Mouse (Mus musculus) mouse trophoblast stem cell (cell line): Measurements from ENCODE around the gene Larp4.

Source experiments
- in situ Hi-C, 2 experiments: fragments of 300-500 bp; cut with MseI, MboI; formaldehyde crosslinking; loops; 2 replicates in 1 of 2; 3 replicates in 1 of 2; pipeline ENCODE4 v1.15.1; 2025

The Larp4 gene

GRCm38 (mm10) chr15:100004677-100005273 is 34.9 kb downstream of the Larp4 start:
- in situ Hi-C loops = no loop called here

DNA sequence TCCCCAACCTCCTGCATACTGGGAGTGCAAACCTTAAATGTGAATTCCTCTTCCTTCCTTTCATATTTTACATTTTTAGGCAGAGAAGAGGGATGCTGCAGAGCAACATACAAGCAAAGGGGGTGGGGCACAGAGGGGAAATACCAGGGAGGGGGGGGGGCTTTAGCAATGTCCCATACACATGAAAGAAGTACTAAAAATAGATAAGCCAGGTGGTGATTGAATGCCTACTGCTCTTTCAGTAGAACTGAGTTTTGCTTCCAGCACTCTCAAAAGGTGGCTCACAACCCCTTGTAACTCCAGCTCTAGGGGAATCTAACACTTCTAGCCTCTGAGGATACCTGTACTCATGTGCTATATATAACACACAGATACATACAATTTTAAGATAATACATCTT is 36.3 kb downstream of the Larp4 start:
- in situ Hi-C loops = no loop called here

GRCm38 (mm10) chr15:100018280-100018899 is 48.5 kb downstream of the Larp4 start:
- in situ Hi-C loops = no loop called here

GRCm38 (mm10) chr15:100021175-100021574 is 51.3 kb downstream of the Larp4 start:
- in situ Hi-C loops = no loop called here

DNA sequence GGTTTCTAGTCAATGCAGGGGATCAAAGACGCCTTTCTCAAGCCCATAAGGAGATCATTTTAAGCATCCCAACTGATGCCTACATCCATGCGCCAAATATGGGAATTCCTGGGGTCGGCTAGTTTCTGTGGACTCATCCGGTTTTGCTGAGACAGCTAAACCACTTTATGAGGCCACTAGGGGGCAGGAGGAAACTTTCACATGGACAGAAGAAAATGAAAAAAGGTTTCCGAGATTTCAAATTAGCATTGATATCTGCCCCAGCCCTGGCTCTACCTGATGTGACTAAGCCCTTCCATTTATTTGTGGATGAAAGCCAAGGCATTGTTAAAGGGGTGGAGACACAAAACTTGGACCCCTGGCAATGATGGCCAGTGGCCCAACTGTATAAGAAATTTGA is 53.1 kb downstream of the Larp4 start:
- in situ Hi-C loops = no loop called here

GRCm38 (mm10) chr15:100025076-100025834 is 55.4 kb downstream of the Larp4 start:
- in situ Hi-C loops = no loop called here

GRCm38 (mm10) chr15:100028133-100028532 is 58.3 kb downstream of the Larp4 start:
- in situ Hi-C loops = no loop called here

DNA sequence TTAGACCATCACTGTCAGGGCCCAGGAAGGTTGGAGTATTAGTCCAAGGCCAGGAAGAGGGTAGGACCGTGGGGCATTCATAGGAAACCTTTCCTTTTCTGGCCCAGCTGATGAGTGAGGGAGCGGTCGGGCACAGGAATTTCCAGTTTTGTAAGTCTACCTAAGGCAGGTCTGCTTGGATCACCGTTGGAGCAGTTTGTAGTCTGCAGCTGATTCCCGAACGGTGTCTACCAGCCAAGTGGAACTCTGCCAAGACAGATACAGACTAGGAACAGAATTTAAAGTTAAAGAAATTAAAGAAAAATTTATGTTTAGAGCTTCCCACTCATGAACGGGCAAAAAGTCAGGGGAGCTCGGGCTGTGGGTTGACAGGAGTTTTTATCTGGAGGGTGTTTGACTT is 59.6 kb downstream of the Larp4 start:
- in situ Hi-C loops = no loop called here

DNA sequence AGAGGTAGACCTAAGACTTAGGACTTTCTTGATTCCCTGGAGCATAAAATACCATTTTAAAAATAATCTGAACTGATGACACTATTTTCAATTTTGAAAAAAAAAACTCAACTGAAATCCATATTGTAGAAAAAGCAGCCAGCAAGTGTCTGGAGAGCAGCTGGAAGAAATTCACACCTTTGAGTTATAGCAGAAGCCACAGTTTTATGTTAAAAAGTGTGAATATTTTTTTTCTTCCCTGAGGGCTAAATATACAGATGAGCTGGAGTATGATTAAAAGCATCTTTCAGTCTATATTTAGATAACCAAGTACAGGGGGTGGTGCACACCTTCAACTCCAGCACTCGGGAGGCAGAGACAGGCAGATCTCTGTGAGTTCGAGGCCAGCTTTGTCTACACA is 60.0 kb downstream of the Larp4 start:
- in situ Hi-C loops = no loop called here

- in situ Hi-C loops = no loop called here
These were observed 62.7 kb downstream of the Larp4 start for GRCm38 (mm10) chr15:100032546-100032945.

GRCm38 (mm10) chr15:100038470-100038971 is 68.7 kb downstream of the Larp4 start, which contains the start of gene Dip2b:
Dip2b (plus strand) TSS chr15:100038664.
- in situ Hi-C loops = loop anchor here in 1 of 2 experiments (5.0 kb wide), 1 partner anchor 89 kb away; no protein-coding TSS in a partner anchor

DNA sequence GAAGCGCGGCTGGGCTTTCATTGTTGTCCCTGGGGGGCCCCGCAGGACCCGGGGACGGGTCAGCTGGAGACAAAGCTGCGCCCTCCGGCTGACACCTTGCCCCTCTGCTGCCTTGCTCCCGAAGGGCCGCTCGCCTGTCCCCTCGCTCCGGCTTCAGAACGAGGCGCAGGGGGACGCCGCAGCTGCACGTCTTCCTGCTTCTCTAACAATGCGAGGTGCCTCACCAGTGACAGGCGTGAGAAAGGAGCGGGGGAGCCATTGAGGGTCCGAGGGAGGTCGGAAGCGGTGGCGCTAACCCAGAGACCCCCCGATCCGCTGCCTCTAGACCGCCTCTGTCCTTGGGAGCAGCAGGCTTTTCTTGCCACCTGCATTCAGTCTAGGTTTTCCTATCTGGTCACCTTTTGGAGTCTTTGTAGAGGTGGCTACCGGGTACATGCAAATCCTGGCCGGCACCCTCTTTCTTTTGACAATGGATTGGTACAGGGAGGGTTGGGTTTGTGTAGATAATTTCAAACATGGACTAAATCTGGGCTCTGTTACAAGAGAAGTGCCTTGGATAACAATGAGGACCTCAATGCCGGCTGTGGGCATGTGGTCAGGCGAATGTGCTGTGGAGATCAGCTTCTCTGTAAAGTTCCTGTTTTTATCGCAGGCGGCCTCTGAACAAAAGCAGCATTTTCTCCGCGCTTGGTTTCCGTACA is 69.3 kb downstream of the Larp4 start:
- in situ Hi-C loops = loop anchor here in 1 of 2 experiments (5.0 kb wide), 1 partner anchor 88 kb away; no protein-coding TSS in a partner anchor

GRCm38 (mm10) chr15:100040541-100041266 is 70.8 kb downstream of the Larp4 start:
- in situ Hi-C loops = no loop called here

GRCm38 (mm10) chr15:100041267-100042047 is 71.6 kb downstream of the Larp4 start:
- in situ Hi-C loops = no loop called here

GRCm38 (mm10) chr15:100042048-100042400 is 72.2 kb downstream of the Larp4 start:
- in situ Hi-C loops = no loop called here

GRCm38 (mm10) chr15:100045576-100045975 is 75.7 kb downstream of the Larp4 start:
- in situ Hi-C loops = no loop called here

DNA sequence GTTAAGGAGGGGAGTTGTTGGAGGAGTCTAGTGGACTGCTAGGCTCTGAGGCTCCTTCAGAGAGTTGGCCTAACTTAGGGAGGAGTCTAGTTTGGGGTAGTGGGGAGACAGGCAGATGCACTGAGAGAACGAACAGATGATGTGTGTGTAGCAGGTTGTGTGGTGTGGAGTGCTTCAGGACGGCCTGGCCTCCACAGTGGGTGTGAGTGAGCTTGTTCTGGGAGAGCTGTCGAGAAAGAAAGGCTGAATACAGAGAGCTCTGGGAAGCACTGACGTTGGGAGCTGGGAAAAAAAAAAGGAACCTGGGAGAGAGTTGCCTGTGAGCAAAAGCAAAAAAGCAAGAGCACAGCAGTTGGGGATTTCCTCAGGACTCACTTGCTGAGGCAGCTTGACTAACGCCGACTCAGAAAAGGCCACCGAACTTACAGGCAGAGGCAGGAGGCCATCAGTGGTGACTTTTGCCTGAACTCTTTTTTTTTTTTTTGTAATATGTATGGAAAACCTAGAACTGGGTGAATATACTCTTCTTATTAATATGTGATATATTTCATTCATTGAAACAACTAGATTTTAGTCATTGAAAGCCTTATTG is 79.7 kb downstream of the Larp4 start:
- in situ Hi-C loops = no loop called here

- in situ Hi-C loops = no loop called here
These were observed 81.1 kb downstream of the Larp4 start for GRCm38 (mm10) chr15:100050940-100051339.

GRCm38 (mm10) chr15:100052726-100053125 is 82.9 kb downstream of the Larp4 start:
- in situ Hi-C loops = no loop called here

DNA sequence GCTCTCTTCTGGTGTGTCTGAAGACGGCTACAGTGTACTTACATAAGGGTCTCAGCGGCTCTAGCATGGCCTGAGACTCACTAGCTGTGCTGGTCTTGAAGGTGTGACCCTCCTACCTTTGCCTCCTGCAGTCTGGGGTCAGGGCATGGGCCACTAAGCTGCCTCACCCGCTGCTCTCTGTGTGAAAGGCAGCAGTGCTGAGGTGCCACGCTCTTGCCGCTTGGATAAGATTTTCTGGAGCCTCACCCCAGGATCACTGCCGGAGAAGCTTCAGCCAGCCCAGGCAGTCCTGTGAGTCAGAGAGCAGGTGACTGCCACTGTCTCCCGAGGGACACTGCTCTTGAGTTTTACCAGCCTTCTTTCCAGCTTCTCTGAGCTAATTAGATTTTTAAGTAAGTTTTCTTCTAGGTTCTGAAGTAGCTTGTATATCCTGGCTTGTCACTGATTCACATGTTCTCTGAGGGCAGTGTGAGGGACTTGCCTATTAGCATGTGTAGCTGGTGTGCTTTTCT is 86.6 kb downstream of the Larp4 start:
- in situ Hi-C loops = no loop called here
